Mouse (Mus musculus) E14TG2a.4 (cell line): ENCODE results near the gene Slc39a11.

Source experiments
- CTCF ChIP-seq: conservative IDR thresholded peaks from 2 replicates; pipeline ENCODE4 v1.5.1; 2014; ENCODE audit warnings: low read length
- NANOG ChIP-seq: IDR thresholded peaks from 2 replicates; pipeline ENCODE4 v1.6.1; 2014; ENCODE audit warnings: borderline replicate concordance, low read length, mixed read lengths
- POU5F1 ChIP-seq: IDR thresholded peaks from 2 replicates; pipeline ENCODE4 v1.6.1; 2014; ENCODE audit warnings: low read length, borderline replicate concordance

DNA sequence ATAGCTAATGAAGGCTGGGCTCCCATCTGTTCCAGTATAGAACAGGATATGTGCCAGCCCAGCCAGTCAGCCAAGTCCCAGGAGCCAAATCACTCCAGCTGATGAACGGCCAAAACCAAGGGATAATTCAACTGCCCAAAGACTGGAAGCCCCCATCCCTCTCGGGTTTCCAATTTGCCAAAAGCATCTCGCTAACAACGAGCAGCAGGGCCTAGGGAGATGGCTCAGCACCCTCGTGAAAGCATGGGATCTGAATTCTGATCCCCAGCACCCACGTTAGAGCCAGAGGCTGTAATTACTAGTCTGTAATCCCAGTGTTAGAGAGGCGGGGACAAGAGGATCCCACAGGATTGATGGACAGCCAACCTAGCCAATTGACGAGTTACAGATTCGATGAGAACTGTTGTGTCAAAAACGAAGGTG, 15.2 kb downstream of the Slc39a11 start:
- TF ChIP-seq NANOG (no peak), CTCF (no peak), POU5F1 (no peak)
